Mouse (Mus musculus): ENCODE results near the gene Ttll13. TPM values are rescaled to one million over a fixed set of nuclear protein-coding genes. Genes with fewer than 3 reads are reported as not detected.
A peak's percentile ranks its signal among the peaks of the same experiment; 100 is the strongest.

The Ttll13 gene
- total RNA-seq, 4 experiments from 2014 or later, result 1.5 to 2.7 (median 2.1) TPM

GRCm38 (mm10) chr7:80264606-80265005 lies 18.4 kb downstream of the Ttll13 start:
- DNase-seq (ENCODE audit: low spot score in 2 of 2), result no peak

- DNase-seq (ENCODE audit: low spot score in 2 of 2), result no peak
Measured at GRCm38 (mm10) chr7:80267764-80268163, 21.6 kb downstream of the Ttll13 start.

DNA sequence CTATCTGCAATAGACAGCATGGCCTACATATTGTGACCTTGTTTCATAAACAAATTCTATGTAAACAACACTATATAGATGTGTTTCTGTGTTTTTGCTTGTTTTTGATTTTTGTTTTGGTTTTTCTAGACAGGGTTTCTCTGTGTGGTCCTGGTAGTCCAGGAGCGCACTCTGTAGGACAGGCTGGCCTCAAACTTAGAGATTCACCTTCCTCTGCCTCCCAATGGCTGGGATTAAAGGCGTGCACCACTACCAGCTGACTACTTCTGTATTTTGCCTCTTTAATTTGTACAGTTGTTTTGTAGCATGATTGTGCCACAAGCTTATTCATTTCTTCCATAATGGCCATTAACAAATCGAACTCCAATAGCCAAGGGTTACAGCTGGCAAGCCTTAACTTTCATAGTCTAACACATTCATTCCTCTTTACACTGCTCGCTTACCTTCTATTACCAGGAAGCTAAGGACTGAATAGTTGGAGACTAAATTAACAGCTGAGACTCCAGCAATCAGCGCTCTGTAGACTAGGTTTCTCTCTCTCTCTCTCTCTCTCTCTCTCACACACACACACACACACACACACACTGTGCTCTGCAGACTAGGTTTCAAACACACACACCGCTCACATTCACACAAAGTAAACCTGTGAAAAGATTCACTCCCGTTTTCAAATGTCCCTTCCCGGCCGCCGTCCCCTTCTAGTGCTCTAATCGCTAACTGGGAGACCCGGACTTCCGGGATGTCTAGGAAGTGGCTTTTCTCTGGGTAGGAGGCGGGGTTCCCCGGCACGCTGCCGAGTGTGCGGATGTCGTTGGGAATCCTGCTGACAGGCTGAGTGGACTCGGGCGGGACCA lies 22.9 kb downstream of the Ttll13 start, which contains the start of gene Vps33b:
Vps33b (plus strand) TSS at position 753 of the 854 bp plus-strand sequence.
- DNase-seq (ENCODE audit: low spot score in 2 of 2), result peak; percentile 95 to 98

GRCm38 (mm10) chr7:80269751-80270255 lies 23.6 kb downstream of the Ttll13 start:
- DNase-seq (ENCODE audit: low spot score in 2 of 2), result no peak

DNA sequence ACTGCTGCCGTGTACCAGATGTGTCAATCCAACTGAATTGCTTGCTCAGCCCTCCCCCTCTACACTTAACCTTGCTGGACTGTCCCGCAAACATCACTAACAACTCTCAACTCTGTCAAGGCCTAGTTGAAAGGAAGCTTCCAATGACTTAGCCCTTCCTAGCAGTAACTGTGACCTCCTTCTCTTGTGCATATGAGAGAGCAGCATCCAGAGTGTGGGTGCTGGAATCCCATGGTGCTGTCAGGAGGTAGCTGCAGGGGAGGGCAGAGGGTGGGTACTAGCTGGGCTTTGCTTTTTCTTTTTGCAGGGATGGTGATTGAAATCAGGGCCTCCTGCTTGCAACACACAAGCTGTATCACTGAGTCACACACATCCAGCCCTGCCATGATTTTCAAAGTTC lies 27.3 kb downstream of the Ttll13 start:
- DNase-seq (ENCODE audit: low spot score in 2 of 2), result no peak

DNA sequence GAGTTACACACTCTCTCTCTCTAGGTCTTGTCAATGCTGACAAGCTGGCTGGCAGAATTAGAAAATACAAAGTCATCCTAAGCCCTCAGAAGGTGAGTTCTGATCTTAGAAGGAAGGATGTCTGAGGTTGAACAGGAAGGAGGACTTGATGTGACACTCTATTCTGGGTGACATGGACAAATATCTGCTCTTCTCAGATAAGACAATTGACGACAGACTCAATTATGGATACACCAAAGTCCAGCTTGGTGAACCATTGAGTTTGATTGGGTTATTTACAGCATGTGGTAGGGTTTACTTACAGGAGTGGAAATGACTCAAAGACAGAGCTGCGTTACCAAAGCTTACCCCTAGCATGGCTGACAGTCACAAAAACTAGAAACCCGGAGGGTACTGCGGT lies 30.2 kb downstream of the Ttll13 start:
- no peak for DNase-seq (ENCODE audit: low spot score in 2 of 2)

- DNase-seq (ENCODE audit: low spot score in 2 of 2), result no peak
Measured at GRCm38 (mm10) chr7:80280032-80280431, 33.9 kb downstream of the Ttll13 start.

- DNase-seq (ENCODE audit: low spot score in 2 of 2), result no peak
Measured at GRCm38 (mm10) chr7:80280998-80281397, 34.8 kb downstream of the Ttll13 start.

DNA sequence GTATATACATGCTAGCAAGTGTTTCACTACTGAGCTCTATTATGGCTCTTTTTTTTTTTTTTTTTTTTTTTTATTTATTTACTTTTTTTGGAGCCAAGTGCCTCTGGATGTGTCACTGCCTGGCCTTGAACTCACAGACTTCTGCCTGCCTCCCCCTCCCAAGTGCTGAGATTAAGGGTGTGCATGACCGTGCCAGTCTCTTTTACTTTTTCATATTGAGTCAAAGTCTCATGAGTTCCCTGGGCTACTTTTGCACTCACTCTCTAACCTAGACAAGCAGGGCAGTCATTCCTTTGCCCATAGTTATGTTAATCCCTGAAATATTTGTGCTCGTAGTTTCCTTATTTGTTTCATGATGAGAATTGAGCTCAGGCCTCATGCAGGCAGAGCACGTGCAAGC lies 35.5 kb downstream of the Ttll13 start:
- no peak for DNase-seq (ENCODE audit: low spot score in 2 of 2)

DNA sequence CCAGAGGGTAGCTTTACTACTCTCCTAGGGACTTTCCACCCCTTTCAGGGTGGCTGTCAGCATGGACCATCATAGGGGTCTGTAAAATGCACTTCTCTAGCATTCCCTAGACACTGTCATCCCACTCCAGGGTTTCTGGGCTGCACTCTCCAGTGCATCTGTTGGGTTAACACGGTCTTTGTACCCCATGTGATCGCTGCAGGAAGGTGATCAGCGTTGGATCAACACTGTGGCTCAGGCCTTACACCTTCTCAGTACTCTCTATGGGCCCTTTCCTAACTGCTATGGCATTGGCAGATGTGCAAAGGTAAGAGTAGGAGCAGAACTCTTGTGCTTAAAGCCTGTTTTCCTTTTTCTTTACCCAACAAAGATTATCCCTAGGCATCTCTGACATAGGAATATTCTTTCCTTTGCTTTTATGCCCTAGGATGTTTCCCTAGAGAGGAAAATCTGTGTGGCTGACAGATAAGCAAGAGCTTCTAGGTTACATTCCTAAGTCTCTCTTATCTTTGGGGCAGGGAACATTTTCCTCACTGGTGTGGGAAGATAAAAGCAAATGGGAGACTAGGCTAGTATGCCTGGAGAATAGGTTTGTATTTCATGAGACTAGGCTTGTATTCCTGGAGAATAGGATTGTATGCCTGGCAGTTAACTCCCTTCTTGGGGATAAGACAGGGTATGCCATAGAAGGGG lies 37.2 kb downstream of the Ttll13 start:
- DNase-seq (ENCODE audit: low spot score in 2 of 2), result no peak

DNA sequence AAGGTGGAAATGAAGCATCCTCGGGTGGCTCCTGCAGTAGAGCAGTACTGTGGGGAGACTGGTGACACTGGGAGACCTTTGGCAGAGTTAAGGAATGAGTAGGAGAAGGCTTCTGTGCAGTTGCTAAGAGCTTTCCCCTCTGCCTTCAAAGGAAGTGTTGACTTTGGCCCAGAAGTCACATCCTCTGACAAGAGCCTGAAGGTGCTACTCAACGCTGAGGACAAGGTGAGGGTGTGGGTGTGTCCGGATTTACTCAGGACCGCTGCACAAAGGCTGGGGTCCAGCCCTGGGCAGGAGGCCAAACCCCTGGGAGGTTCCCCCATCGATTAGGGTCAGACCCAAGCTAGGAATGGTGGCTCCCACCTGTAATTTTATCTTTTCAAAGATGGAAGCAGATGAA lies 38.2 kb downstream of the Ttll13 start:
- no peak for DNase-seq (ENCODE audit: low spot score in 2 of 2)

GRCm38 (mm10) chr7:80285725-80286124 lies 39.5 kb downstream of the Ttll13 start:
- no peak for DNase-seq (ENCODE audit: low spot score in 2 of 2)

- DNase-seq (ENCODE audit: low spot score in 2 of 2), result no peak
Measured at GRCm38 (mm10) chr7:80287736-80288135, 41.6 kb downstream of the Ttll13 start.

DNA sequence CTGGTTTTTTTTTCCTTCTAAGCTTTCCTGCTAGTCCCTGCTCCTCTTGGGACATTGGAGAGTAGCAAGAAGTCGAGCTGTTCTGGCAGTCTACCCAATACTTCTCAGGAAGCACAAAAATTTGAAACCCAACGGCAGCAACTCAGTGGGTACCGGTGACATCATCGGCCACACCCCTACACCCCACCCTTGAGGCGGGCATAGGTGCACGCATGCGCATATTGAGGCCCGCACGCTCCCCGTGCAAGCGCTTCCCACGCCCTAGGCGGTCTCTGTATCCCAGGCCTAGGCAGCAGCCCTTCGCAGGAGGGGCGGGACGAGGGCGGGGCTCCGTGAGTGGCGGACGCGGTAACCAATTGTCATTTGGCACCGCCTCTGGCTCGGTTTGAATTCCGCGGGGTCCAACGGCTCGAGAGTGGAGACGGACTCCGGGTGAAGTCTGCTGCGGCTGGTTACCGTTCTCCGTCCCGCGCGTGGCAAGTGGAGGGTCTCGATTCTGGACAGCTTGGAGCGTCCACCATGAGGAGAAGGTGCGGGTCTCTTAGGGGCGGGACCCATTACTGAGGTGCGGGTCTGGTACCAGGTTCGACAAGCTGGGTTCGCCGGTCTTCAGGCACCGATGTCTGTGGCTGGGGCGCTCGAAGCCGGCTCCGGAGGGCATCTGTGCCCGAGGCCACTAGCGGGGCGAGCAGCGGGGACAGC lies 48.0 kb downstream of the Ttll13 start, which contains the start of gene Prc1:
Prc1 (plus strand) TSS at position 389 of the 702 bp plus-strand sequence.
- peak; percentile 98 for DNase-seq (ENCODE audit: low spot score in 2 of 2)

DNA sequence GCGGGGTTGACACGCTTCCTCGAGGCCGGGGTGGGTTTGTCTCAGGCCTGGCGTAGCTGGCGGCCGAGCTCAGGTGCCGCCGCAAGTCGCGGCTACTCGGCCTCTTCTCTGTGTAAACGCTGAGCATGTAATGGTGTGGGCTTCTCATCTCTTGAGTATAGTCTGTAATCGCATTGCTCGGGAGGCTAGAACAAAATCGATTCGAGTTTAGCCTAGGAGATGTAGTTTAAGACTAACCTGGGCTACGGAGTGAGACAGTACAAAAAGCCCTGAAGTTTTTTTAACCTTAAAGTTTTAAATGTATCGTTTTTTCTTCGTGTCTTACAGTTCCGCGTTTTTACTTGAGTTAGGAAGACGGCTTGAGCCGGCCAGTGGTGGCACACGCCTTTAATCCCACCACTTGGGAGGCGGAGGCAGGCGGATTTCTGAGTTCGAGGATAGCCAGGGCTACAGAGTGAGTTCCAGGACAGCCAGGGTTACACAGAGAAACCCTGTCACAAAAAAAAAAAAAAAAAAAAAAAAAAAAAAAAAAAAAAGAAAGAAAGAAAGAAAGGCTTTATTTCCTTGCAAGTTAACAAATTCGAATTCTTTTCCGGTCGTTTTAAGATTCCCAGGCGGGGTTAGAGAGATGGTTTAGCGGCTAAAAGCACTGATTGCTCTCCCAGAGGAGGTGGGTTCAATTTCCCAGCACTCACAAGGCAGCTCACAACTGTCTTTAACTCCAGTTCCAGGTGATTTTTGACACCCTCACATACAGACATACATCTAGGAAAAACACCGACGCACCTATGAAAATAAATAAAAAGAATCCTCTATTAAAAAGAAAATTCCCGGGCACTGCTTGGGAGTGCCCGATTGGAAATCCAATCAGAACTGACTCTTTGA lies 48.8 kb downstream of the Ttll13 start:
- no peak for DNase-seq (ENCODE audit: low spot score in 2 of 2)

DNA sequence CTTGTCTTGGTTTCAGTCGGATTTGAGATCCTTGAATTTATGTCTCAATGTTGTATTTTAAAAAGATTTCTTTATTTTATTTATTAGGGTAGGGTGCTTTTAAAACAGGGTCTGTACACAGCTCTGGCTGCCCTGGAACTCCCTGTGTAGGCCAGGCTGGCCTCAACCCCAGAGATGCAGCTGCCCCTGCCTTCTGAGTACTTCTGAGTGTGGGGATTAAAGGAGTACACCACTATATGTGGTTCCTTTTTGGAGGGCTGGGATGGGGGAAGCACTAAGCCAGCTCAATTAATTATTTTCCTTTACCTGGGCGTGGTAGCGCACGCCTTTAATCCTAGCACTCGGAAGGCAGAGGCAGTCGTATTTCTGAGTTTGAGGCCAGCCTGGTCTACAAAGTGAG lies 50.3 kb downstream of the Ttll13 start:
- no peak for DNase-seq (ENCODE audit: low spot score in 2 of 2)

DNA sequence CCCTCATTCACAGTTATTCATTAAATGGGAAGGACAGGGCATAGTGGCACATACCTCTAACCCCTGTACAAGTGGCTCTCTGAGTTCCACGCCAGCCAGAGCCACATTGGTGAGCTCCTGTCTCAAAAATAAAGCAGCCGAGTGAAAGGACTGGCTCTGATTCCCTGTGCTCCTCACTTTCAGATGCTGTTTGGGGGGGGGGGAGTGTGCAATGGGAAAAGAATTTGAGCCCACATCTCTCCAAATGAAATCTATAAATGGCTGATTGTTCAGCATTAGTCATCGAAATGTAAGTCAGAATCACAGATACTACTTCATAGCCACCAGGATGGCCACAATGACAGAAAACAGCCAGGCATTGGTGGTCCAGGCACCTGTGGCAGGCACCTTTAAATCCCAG lies 50.9 kb downstream of the Ttll13 start:
- DNase-seq (ENCODE audit: low spot score in 2 of 2), result no peak

GRCm38 (mm10) chr7:80298754-80299153 lies 52.6 kb downstream of the Ttll13 start:
- no peak for DNase-seq (ENCODE audit: low spot score in 2 of 2)

DNA sequence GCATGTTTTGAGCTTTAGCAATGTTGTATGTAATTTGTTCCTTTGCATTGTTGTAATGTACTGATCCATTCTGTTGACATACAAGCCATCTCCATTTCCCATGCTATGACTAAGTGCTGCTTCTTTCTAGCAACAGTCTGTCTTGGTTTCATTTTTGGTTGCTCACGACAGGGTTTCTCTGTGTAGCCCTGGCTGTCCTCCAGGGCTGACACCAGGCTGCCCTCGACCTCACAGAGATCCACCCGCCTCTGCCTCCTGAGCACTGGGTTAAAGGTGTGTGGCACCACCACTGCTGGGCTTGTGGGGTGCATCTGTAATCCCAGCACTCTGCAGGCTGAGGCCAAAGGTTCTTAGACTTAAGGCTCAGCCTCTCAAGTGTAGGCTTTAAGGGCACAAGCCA lies 53.4 kb downstream of the Ttll13 start:
- DNase-seq (ENCODE audit: low spot score in 2 of 2), result no peak

DNA sequence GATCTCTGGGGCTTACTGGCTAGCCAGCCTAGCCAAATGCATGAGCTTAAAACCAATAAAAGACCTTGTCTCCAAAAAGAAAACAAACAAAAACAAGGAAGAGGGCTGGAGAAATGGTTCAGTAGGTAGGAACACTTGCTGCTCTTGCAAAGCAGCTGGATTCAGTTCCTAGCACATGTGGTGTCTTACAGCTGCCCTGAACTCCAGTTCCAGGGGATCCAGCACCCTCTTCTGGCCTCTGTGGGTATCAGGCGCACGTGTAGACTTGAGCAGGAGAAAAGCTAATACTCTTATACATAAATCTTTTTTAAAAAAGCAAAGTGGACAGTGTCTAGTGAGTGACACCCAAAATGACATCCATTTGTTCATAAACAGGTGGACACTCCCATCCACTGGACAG lies 55.3 kb downstream of the Ttll13 start:
- DNase-seq (ENCODE audit: low spot score in 2 of 2), result no peak

- DNase-seq (ENCODE audit: low spot score in 2 of 2), result no peak
Measured at GRCm38 (mm10) chr7:80307766-80308165, 61.6 kb downstream of the Ttll13 start.

All from left cerebral cortex, adult 8-10 months (tissue).